Mouse (Mus musculus): ENCODE results near the gene Itgae.

The Itgae gene

GRCm38 (mm10) chr11:73090283-73090682 is at the start of gene Itgae:
Gene Itgae, plus strand, starts transcription at chr11:73090583.
- DNase-seq (ENCODE audit: low spot score), result no peak

- DNase-seq (ENCODE audit: low spot score), result peak; percentile 67
Measured at GRCm38 (mm10) chr11:73044229-73044755, 46.1 kb upstream of the Itgae start.

- DNase-seq (ENCODE audit: low spot score), result no peak
Measured at GRCm38 (mm10) chr11:73044789-73045188, 45.6 kb upstream of the Itgae start.

- peak; percentile 97 for DNase-seq (ENCODE audit: low spot score)
Measured at GRCm38 (mm10) chr11:73047542-73047996, 42.8 kb upstream of the Itgae start, which contains the start of gene Ncbp3. Gene Ncbp3, plus strand, starts transcription at chr11:73047783.

- DNase-seq (ENCODE audit: low spot score), result peak; percentile 22
Measured at GRCm38 (mm10) chr11:73048030-73048876, 42.1 kb upstream of the Itgae start.

- DNase-seq (ENCODE audit: low spot score), result peak; percentile 93
Measured at GRCm38 (mm10) chr11:73049335-73049734, 41.0 kb upstream of the Itgae start.

- DNase-seq (ENCODE audit: low spot score), result no peak
Measured at GRCm38 (mm10) chr11:73052795-73053194, 37.6 kb upstream of the Itgae start.

- no peak for DNase-seq (ENCODE audit: low spot score)
Measured at GRCm38 (mm10) chr11:73057701-73058100, 32.7 kb upstream of the Itgae start.

GRCm38 (mm10) chr11:73059630-73060029 is 30.8 kb upstream of the Itgae start:
- no peak for DNase-seq (ENCODE audit: low spot score)

- no peak for DNase-seq (ENCODE audit: low spot score)
Measured at GRCm38 (mm10) chr11:73061413-73061812, 29.0 kb upstream of the Itgae start.

- DNase-seq (ENCODE audit: low spot score), result peak; percentile 52
Measured at GRCm38 (mm10) chr11:73071839-73072238, 18.5 kb upstream of the Itgae start.

- DNase-seq (ENCODE audit: low spot score), result no peak
Measured at GRCm38 (mm10) chr11:73076295-73076694, 14.1 kb upstream of the Itgae start.

- DNase-seq (ENCODE audit: low spot score), result no peak
Measured at GRCm38 (mm10) chr11:73076733-73077132, 13.7 kb upstream of the Itgae start.

GRCm38 (mm10) chr11:73077211-73077720 is 13.1 kb upstream of the Itgae start:
- DNase-seq (ENCODE audit: low spot score), result no peak

- DNase-seq (ENCODE audit: low spot score), result no peak
Measured at GRCm38 (mm10) chr11:73078615-73079014, 11.8 kb upstream of the Itgae start.

GRCm38 (mm10) chr11:73080306-73080705 is 10.1 kb upstream of the Itgae start:
- DNase-seq (ENCODE audit: low spot score), result no peak

GRCm38 (mm10) chr11:73084303-73084702 is 6.1 kb upstream of the Itgae start:
- no peak for DNase-seq (ENCODE audit: low spot score)

- peak; percentile 43 for DNase-seq (ENCODE audit: low spot score)
Measured at GRCm38 (mm10) chr11:73084804-73085231, 5.6 kb upstream of the Itgae start.

GRCm38 (mm10) chr11:73085391-73085790 is 5.0 kb upstream of the Itgae start:
- no peak for DNase-seq (ENCODE audit: low spot score)

- no peak for DNase-seq (ENCODE audit: low spot score)
Measured at GRCm38 (mm10) chr11:73087700-73088480, 2.5 kb upstream of the Itgae start.

GRCm38 (mm10) chr11:73090826-73091225 is 443 bp downstream of the Itgae start:
- no peak for DNase-seq (ENCODE audit: low spot score)

- DNase-seq (ENCODE audit: low spot score), result no peak
Measured at GRCm38 (mm10) chr11:73092057-73092456, 1.7 kb downstream of the Itgae start.

Data from adipocyte (in vitro differentiated cells).